Mouse (Mus musculus): ENCODE data around the gene Apoa2. TPM values are rescaled to one million over a fixed set of nuclear protein-coding genes. Genes with fewer than 3 reads are reported as not detected.

Gene Apoa2
- polyA plus RNA-seq, 1 experiment from 2014 or later, result 151 TPM

- Histone ChIP-seq H3K4me2 (ENCODE audit: low read depth, low read length) (peak overlapping the region; percentile 60), H3K36me3 (ENCODE audit: control insufficient read depth, insufficient read depth, low read length) (0 out of 2 replicates have a peak, but pooled peaks cover 2% of the 10 kb centered on the region), H3K9me3 (ENCODE audit: control insufficient read depth, low read length) (no peaks in the 10 kb centered on the region), H3K4me1 (ENCODE audit: control insufficient read depth, insufficient read depth, low read length) (peaks cover 9% of the 10 kb centered on the region), H3K4me3 (ENCODE audit: low read length) (peak overlapping the region; percentile 64), H3K9ac (ENCODE audit: low read depth, low read length) (peak overlapping the region; percentile 61), H3K27ac (ENCODE audit: low read length) (no peak overlapping the region), H3K27me3 (replicated peaks; ENCODE audit: control insufficient read depth, insufficient read depth, low read length) (no peaks in the 10 kb centered on the region)
- 5% methylated on average over 22 of the region's 22 CpGs for WGBS
- ATAC-seq, result no peak
These were observed 3.3 kb upstream of the Apoa2 start for GRCm38 (mm10) chr1:171221281-171222193.

GRCm38 (mm10) chr1:171222238-171223155, 2.4 kb upstream of the Apoa2 start, which contains the start of gene Tomm40l:
Tomm40l (minus strand) TSS chr1:171222514.
- peak; percentile 98 for ATAC-seq
- peak within 1 kb of the TSS; percentile 66 for H3K9ac ChIP-seq (ENCODE audit: low read depth, low read length)

GRCm38 (mm10) chr1:171223168-171223567, 1.7 kb upstream of the Apoa2 start:
- Histone ChIP-seq H3K4me2 (ENCODE audit: low read depth, low read length) (peak overlapping the region; percentile 51), H3K36me3 (ENCODE audit: control insufficient read depth, insufficient read depth, low read length) (0 out of 2 replicates have a peak, but pooled peaks cover 2% of the 10 kb centered on the region), H3K9ac (ENCODE audit: low read depth, low read length) (peak overlapping the region; percentile 66), H3K4me3 (ENCODE audit: low read length) (peak overlapping the region; percentile 47), H3K27me3 (replicated peaks; ENCODE audit: control insufficient read depth, insufficient read depth, low read length) (no peaks in the 10 kb centered on the region), H3K4me1 (ENCODE audit: control insufficient read depth, insufficient read depth, low read length) (peaks cover 9% of the 10 kb centered on the region), H3K9me3 (ENCODE audit: control insufficient read depth, low read length) (no peaks in the 10 kb centered on the region), H3K27ac (ENCODE audit: low read length) (peak overlapping the region; percentile 91)
- 77% methylated on average over 6 of the region's 6 CpGs for WGBS
- no peak for ATAC-seq

More at GRCm38 (mm10) chr1:171222238-171223155, 2.4 kb upstream of the Apoa2 start, which contains the start of gene Tomm40l:
- Histone ChIP-seq H3K4me3 (ENCODE audit: low read length) (peak within 1 kb of the TSS; percentile 64), H3K4me1 (ENCODE audit: control insufficient read depth, insufficient read depth, low read length) (peaks cover 9% of the 10 kb centered on the region), H3K9me3 (ENCODE audit: control insufficient read depth, low read length) (no peaks in the 10 kb centered on the region), H3K27ac (ENCODE audit: low read length) (peak within 1 kb of the TSS; percentile 91), H3K27me3 (replicated peaks; ENCODE audit: control insufficient read depth, insufficient read depth, low read length) (no peaks in the 10 kb centered on the region), H3K4me2 (ENCODE audit: low read depth, low read length) (peak within 1 kb of the TSS; percentile 60), H3K36me3 (ENCODE audit: control insufficient read depth, insufficient read depth, low read length) (0 out of 2 replicates have a peak, but pooled peaks cover 2% of the 10 kb centered on the region)
- 2% methylated on average over 28 of the region's 28 CpGs for WGBS

- Histone ChIP-seq H3K4me1 (ENCODE audit: control insufficient read depth, insufficient read depth, low read length) (peaks cover 9% of the 10 kb centered on the region), H3K9me3 (ENCODE audit: control insufficient read depth, low read length) (no peaks in the 10 kb centered on the region), H3K36me3 (ENCODE audit: control insufficient read depth, insufficient read depth, low read length) (0 out of 2 replicates have a peak, but pooled peaks cover under 1% of the 10 kb centered on the region), H3K4me2 (ENCODE audit: low read depth, low read length) (no peak overlapping the region), H3K4me3 (ENCODE audit: low read length) (no peak overlapping the region), H3K9ac (ENCODE audit: low read depth, low read length) (no peak overlapping the region), H3K27ac (ENCODE audit: low read length) (no peak overlapping the region), H3K27me3 (replicated peaks; ENCODE audit: control insufficient read depth, insufficient read depth, low read length) (no peaks in the 10 kb centered on the region)
- 76% methylated on average over 2 of the region's 2 CpGs for WGBS
- no peak for ATAC-seq
These were observed 1.1 kb upstream of the Apoa2 start for GRCm38 (mm10) chr1:171223796-171224195.

GRCm38 (mm10) chr1:171226780-171227179, 1.9 kb downstream of the Apoa2 start:
- Histone ChIP-seq H3K9ac (ENCODE audit: low read depth, low read length) (no peak overlapping the region), H3K9me3 (ENCODE audit: control insufficient read depth, low read length) (no peaks in the 10 kb centered on the region), H3K4me1 (ENCODE audit: control insufficient read depth, insufficient read depth, low read length) (peaks cover 3% of the 10 kb centered on the region), H3K36me3 (ENCODE audit: control insufficient read depth, insufficient read depth, low read length) (no peaks in the 10 kb centered on the region), H3K27me3 (replicated peaks; ENCODE audit: control insufficient read depth, insufficient read depth, low read length) (no peaks in the 10 kb centered on the region), H3K27ac (ENCODE audit: low read length) (no peak overlapping the region), H3K4me3 (ENCODE audit: low read length) (no peak overlapping the region), H3K4me2 (ENCODE audit: low read depth, low read length) (no peak overlapping the region)
- no peak for ATAC-seq
- WGBS, result 53% methylated on average over 4 of the region's 4 CpGs

- no peak overlapping the region for H3K4me2 ChIP-seq (ENCODE audit: low read depth, low read length)
- H3K9ac ChIP-seq (ENCODE audit: low read depth, low read length), result no peak overlapping the region
- ATAC-seq, result no peak
- H3K4me3 ChIP-seq (ENCODE audit: low read length), result no peak overlapping the region
- no peaks in the 10 kb centered on the region for H3K36me3 ChIP-seq (ENCODE audit: control insufficient read depth, insufficient read depth, low read length)
- peaks cover 3% of the 10 kb centered on the region for H3K4me1 ChIP-seq (ENCODE audit: control insufficient read depth, insufficient read depth, low read length)
- no peaks in the 10 kb centered on the region for H3K9me3 ChIP-seq (ENCODE audit: control insufficient read depth, low read length)
- H3K27ac ChIP-seq (ENCODE audit: low read length), result no peak overlapping the region
- no peaks in the 10 kb centered on the region for H3K27me3 ChIP-seq (replicated peaks; ENCODE audit: control insufficient read depth, insufficient read depth, low read length)
- 92% methylated on average over 1 of the region's 1 CpGs for WGBS
These were observed 3.0 kb downstream of the Apoa2 start for GRCm38 (mm10) chr1:171227879-171228278.

GRCm38 (mm10) chr1:171229750-171230149, 4.9 kb downstream of the Apoa2 start:
- WGBS, result 60% methylated on average over 6 of the region's 6 CpGs
- Histone ChIP-seq H3K9me3 (ENCODE audit: control insufficient read depth, low read length) (no peaks in the 10 kb centered on the region), H3K36me3 (ENCODE audit: control insufficient read depth, insufficient read depth, low read length) (0 out of 2 replicates have a peak, but pooled peaks cover 3% of the 10 kb centered on the region), H3K4me2 (ENCODE audit: low read depth, low read length) (no peak overlapping the region), H3K9ac (ENCODE audit: low read depth, low read length) (no peak overlapping the region), H3K27me3 (replicated peaks; ENCODE audit: control insufficient read depth, insufficient read depth, low read length) (no peaks in the 10 kb centered on the region), H3K4me1 (ENCODE audit: control insufficient read depth, insufficient read depth, low read length) (no peaks in the 10 kb centered on the region; the same call in 1 of the 2 replicates), H3K27ac (ENCODE audit: low read length) (no peak overlapping the region), H3K4me3 (ENCODE audit: low read length) (no peak overlapping the region)
- ATAC-seq, result no peak

- Histone ChIP-seq H3K27ac (ENCODE audit: low read length) (no peak overlapping the region), H3K4me1 (ENCODE audit: control insufficient read depth, insufficient read depth, low read length) (no peaks in the 10 kb centered on the region; the same call in 1 of the 2 replicates), H3K36me3 (ENCODE audit: control insufficient read depth, insufficient read depth, low read length) (peaks cover 8% of the 10 kb centered on the region; the same call in 1 of the 2 replicates), H3K9me3 (ENCODE audit: control insufficient read depth, low read length) (no peaks in the 10 kb centered on the region), H3K4me3 (ENCODE audit: low read length) (no peak overlapping the region), H3K27me3 (replicated peaks; ENCODE audit: control insufficient read depth, insufficient read depth, low read length) (no peaks in the 10 kb centered on the region), H3K4me2 (ENCODE audit: low read depth, low read length) (no peak overlapping the region), H3K9ac (ENCODE audit: low read depth, low read length) (no peak overlapping the region)
- ATAC-seq, result no peak
- 69% methylated on average over 3 of the region's 3 CpGs for WGBS
These were observed 5.4 kb downstream of the Apoa2 start for GRCm38 (mm10) chr1:171230215-171230614.

GRCm38 (mm10) chr1:171231844-171232243, 7.0 kb downstream of the Apoa2 start:
- H3K4me1 ChIP-seq (ENCODE audit: control insufficient read depth, insufficient read depth, low read length), result no peaks in the 10 kb centered on the region
- no peak overlapping the region for H3K4me2 ChIP-seq (ENCODE audit: low read depth, low read length)
- ATAC-seq, result no peak
- no peak overlapping the region for H3K27ac ChIP-seq (ENCODE audit: low read length)
- H3K36me3 ChIP-seq (ENCODE audit: control insufficient read depth, insufficient read depth, low read length), result peaks cover 17% of the 10 kb centered on the region; the same call in 1 of the 2 replicates
- no peak overlapping the region for H3K4me3 ChIP-seq (ENCODE audit: low read length)
- no peaks in the 10 kb centered on the region for H3K9me3 ChIP-seq (ENCODE audit: control insufficient read depth, low read length)
- WGBS, result 73% methylated on average over 4 of the region's 4 CpGs
- no peak overlapping the region for H3K9ac ChIP-seq (ENCODE audit: low read depth, low read length)
- no peaks in the 10 kb centered on the region for H3K27me3 ChIP-seq (replicated peaks; ENCODE audit: control insufficient read depth, insufficient read depth, low read length)
